Mouse (Mus musculus) midbrain, embryonic 12.5 days (tissue): ENCODE measurements around the gene 4931417E11Rik. TPM values are rescaled to one million over a fixed set of nuclear protein-coding genes. Genes with fewer than 3 reads are reported as not detected.

Experiments
- polyA plus RNA-seq: library from polyadenylated mRNA; unstranded; fragments of >200 nt; fragmentation: Nextera tagmentation; extraction: Ambion mirVana; gene quantifications from 2 replicates; pipeline ENCODE4 v1.2.1, GENCODE M21; 2016

Gene 4931417E11Rik
- polyA plus RNA-seq, 1 experiment from 2014 or later: not detected

Other genes with a start within 250 kb of the 4931417E11Rik start
- gene Dnah6, start 248.0 kb downstream of the 4931417E11Rik start, polyA plus RNA-seq: 0.03 and 0.05 TPM in 2 replicates
- gene Suclg1, start 221.3 kb downstream of the 4931417E11Rik start, polyA plus RNA-seq: 138 and 144 TPM in 2 replicates